7 mouse cellular contexts compared by ENCODE assay signal in genomic region chr11:50292190-50292855, GRCm38 (mm10). TPM values are rescaled to one million over a fixed set of nuclear protein-coding genes. Genes with fewer than 3 reads are reported as not detected.
DNase-seq lines count a peak whose midpoint lies in the region; ATAC-seq lines count a peak whose summit lies in the region.

Gene Maml1 (minus strand): TSS chr11:50292311.

- H3K4me3 ChIP-seq in intestine, embryonic 16.5 days (ENCODE audit: low read length), result peak within 1 kb of the TSS; percentile 96
- H3K4me3 ChIP-seq in midbrain, embryonic 11.5 days (ENCODE audit: low read depth, low read length), result peak within 1 kb of the TSS; percentile 99

- under 1% methylated on average over 45 of the region's 45 CpGs for WGBS in intestine, embryonic 16.5 days
- WGBS in midbrain, embryonic 11.5 days, result 0% methylated on average over 45 of the region's 45 CpGs

- H3K9me3 ChIP-seq in intestine, embryonic 16.5 days (ENCODE audit: control insufficient read depth, low read length), result no peaks in the 10 kb centered on the region
- H3K9me3 ChIP-seq in midbrain, embryonic 11.5 days (ENCODE audit: control insufficient read depth, low read length), result no peaks in the 10 kb centered on the region

- peak; percentile 98 for ATAC-seq in intestine, embryonic 16.5 days
- ATAC-seq in midbrain, embryonic 11.5 days (ENCODE audit: low FRiP score), result peak; percentile 99

- H3K4me1 ChIP-seq in intestine, embryonic 16.5 days (ENCODE audit: control insufficient read depth, insufficient read depth, low read length), result peaks cover 11% of the 10 kb centered on the region
- peaks cover 14% of the 10 kb centered on the region for H3K4me1 ChIP-seq in midbrain, embryonic 11.5 days (ENCODE audit: control insufficient read depth, insufficient read depth, low read length)

- H3K4me2 ChIP-seq in intestine, embryonic 16.5 days (ENCODE audit: low read depth, low read length), result peak within 1 kb of the TSS; percentile 86
- H3K4me2 ChIP-seq in midbrain, embryonic 11.5 days, result peak within 1 kb of the TSS; percentile 60

- H3K36me3 ChIP-seq in intestine, embryonic 16.5 days (ENCODE audit: control insufficient read depth, insufficient read depth, low read length), result peaks cover 8% of the 10 kb centered on the region
- peaks cover 10% of the 10 kb centered on the region for H3K36me3 ChIP-seq in midbrain, embryonic 11.5 days (ENCODE audit: control insufficient read depth, insufficient read depth, low read length)

- H3K9ac ChIP-seq in intestine, embryonic 16.5 days (ENCODE audit: low read depth, low read length), result peak within 1 kb of the TSS; percentile 99
- peak within 1 kb of the TSS; percentile 99 for H3K9ac ChIP-seq in midbrain, embryonic 11.5 days (ENCODE audit: low read length)

- H3K27me3 ChIP-seq in intestine, embryonic 16.5 days (replicated peaks; ENCODE audit: control insufficient read depth, insufficient read depth, low read length), result no peaks in the 10 kb centered on the region
- H3K27me3 ChIP-seq in midbrain, embryonic 11.5 days (ENCODE audit: control insufficient read depth, insufficient read depth, low read length), result no peaks in the 10 kb centered on the region

- peak within 1 kb of the TSS; percentile 98 for H3K27ac ChIP-seq in intestine, embryonic 16.5 days (ENCODE audit: low read length)
- H3K27ac ChIP-seq in midbrain, embryonic 11.5 days (ENCODE audit: low read depth, low read length), result peak within 1 kb of the TSS; percentile 96

- intact Hi-C loops in left cerebral cortex, postnatal 36 days (cut with DNase I), result loop anchor here (5.0 kb wide), 1 partner anchor 55 kb away; the partner anchor contains the start of gene Ltc4s

- DNase-seq in adrenal gland, adult 8-10 months, result peak; percentile 98
- DNase-seq in embryo, embryonic 9.5 days (ENCODE audit: extremely low spot score), result peak; percentile 98
- peak; percentile 91 to 96 for DNase-seq in gastrocnemius, postnatal 4 days (ENCODE audit: low spot score in 2 of 2)
- DNase-seq in left cerebral cortex, postnatal 36 days (ENCODE audit: low spot score in 2 of 2), result peak; percentile 97
- peak; percentile 99 for DNase-seq in midbrain, embryonic 11.5 days (ENCODE audit: low spot score, missing footprints)
- DNase-seq in skeletal muscle tissue, adult 2 months (ENCODE audit: low read depth, low spot score), result peak; percentile 97

RNA-seq across cellular contexts. Expression of gene Maml1, which starts in this region (rescaled TPM):
- total RNA-seq in adrenal gland, adult 8-10 months (2022), result 10 to 100 TPM; 21.2 to 24.5 (median 23.9) TPM
- total RNA-seq in gastrocnemius, postnatal 4 days (2021), result 10 to 100 TPM; 17.9 to 19.0 TPM
- polyA plus RNA-seq in intestine, embryonic 16.5 days (2015; fragmentation: Nextera tagmentation; extraction: Ambion mirVana), result 2.9 and 3.0 TPM in 2 replicates
- total RNA-seq in left cerebral cortex, postnatal 36 days (2021), result 10 to 100 TPM in 1 of 2 experiments, 1 to 10 TPM in 1; 9.9 to 10.6 TPM
- 9.5 and 10.7 TPM in 2 replicates for polyA plus RNA-seq in midbrain, embryonic 11.5 days (2014; fragmentation: Nextera tagmentation; extraction: Ambion mirVana)

Comparison
In these comparisons a context has a peak if more than half of its experiments do, and no peak if none do; other contexts are left out.
1. Peak in every context shown above with its lines: DNase-seq, ATAC-seq, H3K4me3 ChIP-seq and H3K27ac ChIP-seq.